Mouse (Mus musculus): Measurements from ENCODE around the gene Hist1h3h.
"Not testable (repeated sequence)": the region's sequence is repeated elsewhere in the genome, so short reads cannot be mapped to it uniquely, and the experiment has no call there.

Hist1h3h gene

GRCm38 (mm10) chr13:21749387-21750158 is 32.1 kb downstream of the Hist1h3h start:
- H3K27me3 ChIP-seq (ENCODE audit: insufficient read depth, low read length): no peaks in the 10 kb centered on the region
- peaks cover 29% of the 10 kb centered on the region for H3K4me1 ChIP-seq (replicated peaks; ENCODE audit: low read depth, low read length)
- TF ChIP-seq NANOG (IDR thresholded peaks at IDR 0.05; ENCODE audit: borderline replicate concordance, low read length) (no peak), POU5F1 (IDR thresholded peaks at IDR 0.05; ENCODE audit: borderline replicate concordance, low read length) (no peak), CTCF (conservative IDR thresholded peaks at IDR 0.05; ENCODE audit: low read length) (no peak)
- peaks cover 6% of the 10 kb centered on the region for H3K36me3 ChIP-seq (ENCODE audit: insufficient read depth, low read length)
- H3K9me3 ChIP-seq (ENCODE audit: low read length): no peaks in the 10 kb centered on the region
- peak overlapping the region; percentile 77 for H3K4me3 ChIP-seq (replicated peaks; ENCODE audit: low read length)

GRCm38 (mm10) chr13:21750159-21751017 is 32.9 kb downstream of the Hist1h3h start, which contains the start of gene Hist1h4k:
TSS of gene Hist1h4k (minus strand) at chr13:21750505.
- not testable (repeated sequence) for H3K27me3 ChIP-seq (ENCODE audit: insufficient read depth, low read length); H3K36me3 ChIP-seq (ENCODE audit: insufficient read depth, low read length)
- H3K4me1 ChIP-seq (replicated peaks; ENCODE audit: low read depth, low read length): peaks cover 33% of the 10 kb centered on the region

DNA sequence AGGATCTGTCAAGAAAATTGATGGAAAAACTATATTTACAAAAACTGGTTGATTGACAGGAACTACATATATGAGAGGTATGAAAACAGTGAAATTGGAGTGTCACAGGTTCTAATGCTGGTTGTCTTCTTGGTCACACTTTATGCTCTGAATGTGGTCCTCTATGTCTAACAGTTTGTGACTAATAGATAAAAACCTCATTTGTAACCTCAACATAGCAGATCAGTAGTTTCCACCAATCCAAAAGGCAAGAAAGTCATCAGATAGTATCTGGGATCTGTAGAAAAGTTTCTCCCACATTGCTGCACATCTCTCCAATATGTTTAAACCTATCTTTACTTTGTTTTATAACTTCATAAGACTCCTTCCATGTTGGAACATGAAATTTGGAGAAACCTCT is 34.0 kb downstream of the Hist1h3h start:
- Histone ChIP-seq H3K27me3 (ENCODE audit: insufficient read depth, low read length) (no peaks in the 10 kb centered on the region), H3K4me1 (replicated peaks; ENCODE audit: low read depth, low read length) (peaks cover 39% of the 10 kb centered on the region), H3K4me3 (replicated peaks; ENCODE audit: low read length) (no peak overlapping the region), H3K9me3 (ENCODE audit: low read length) (no peaks in the 10 kb centered on the region), H3K36me3 (ENCODE audit: insufficient read depth, low read length) (peaks cover 6% of the 10 kb centered on the region)
- no peak for TF ChIP-seq POU5F1 (IDR thresholded peaks at IDR 0.05; ENCODE audit: borderline replicate concordance, low read length)
- TF ChIP-seq CTCF (conservative IDR thresholded peaks at IDR 0.05; ENCODE audit: low read length): no peak
- no peak for TF ChIP-seq NANOG (IDR thresholded peaks at IDR 0.05; ENCODE audit: borderline replicate concordance, low read length)

More at GRCm38 (mm10) chr13:21750159-21751017, 32.9 kb downstream of the Hist1h3h start, which contains the start of gene Hist1h4k:
- not testable (repeated sequence) for H3K9me3 ChIP-seq (ENCODE audit: low read length)
- H3K4me3 ChIP-seq (replicated peaks; ENCODE audit: low read length): peak within 1 kb of the TSS; percentile 77

DNA sequence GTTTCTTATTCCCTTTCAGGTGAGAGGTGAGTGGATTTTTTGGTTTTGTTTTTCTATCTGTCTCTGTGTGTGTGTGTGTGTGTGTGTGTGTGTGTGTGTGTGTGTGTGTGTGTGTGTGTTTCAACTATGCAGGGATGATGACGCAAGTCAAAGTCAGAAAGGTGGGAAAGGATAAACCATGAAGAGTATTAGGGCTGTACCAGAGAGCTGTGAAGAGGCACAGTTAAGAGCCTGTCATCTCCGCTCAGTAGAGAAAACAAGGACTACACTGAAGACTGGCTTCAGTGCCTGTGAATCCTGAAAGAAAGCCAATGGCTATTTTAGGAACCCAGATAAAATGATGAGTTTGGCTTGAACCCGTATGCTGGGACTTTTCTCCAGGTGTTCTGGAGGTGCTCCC is 34.4 kb downstream of the Hist1h3h start:
- H3K4me1 ChIP-seq (replicated peaks; ENCODE audit: low read depth, low read length): peaks cover 39% of the 10 kb centered on the region
- H3K27me3 ChIP-seq (ENCODE audit: insufficient read depth, low read length): no peaks in the 10 kb centered on the region
- no peak overlapping the region for H3K4me3 ChIP-seq (replicated peaks; ENCODE audit: low read length)
- no peaks in the 10 kb centered on the region for H3K9me3 ChIP-seq (ENCODE audit: low read length)
- H3K36me3 ChIP-seq (ENCODE audit: insufficient read depth, low read length): peaks cover 6% of the 10 kb centered on the region
- TF ChIP-seq CTCF (conservative IDR thresholded peaks at IDR 0.05; ENCODE audit: low read length) (no peak), NANOG (IDR thresholded peaks at IDR 0.05; ENCODE audit: borderline replicate concordance, low read length) (no peak)

DNA sequence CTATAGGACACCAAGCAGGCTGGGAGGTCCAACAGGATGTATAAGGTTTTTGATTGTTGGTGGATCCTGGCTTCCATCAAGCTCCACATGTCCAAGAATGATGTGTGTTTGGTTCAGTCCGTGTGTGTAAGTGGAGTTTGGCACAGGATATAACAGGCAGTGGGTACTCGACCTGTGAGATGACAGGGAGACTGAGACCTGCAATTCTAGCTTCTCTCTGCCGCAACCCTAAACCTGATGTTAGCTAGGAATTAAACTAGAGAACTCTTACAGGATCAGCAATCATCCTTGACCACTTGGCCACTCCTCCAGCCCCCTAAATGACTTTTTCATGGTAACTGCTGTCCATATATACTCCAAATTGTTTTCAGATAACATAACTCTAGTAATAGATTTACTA is 34.9 kb downstream of the Hist1h3h start:
- no peaks in the 10 kb centered on the region for H3K27me3 ChIP-seq (ENCODE audit: insufficient read depth, low read length)
- TF ChIP-seq CTCF (conservative IDR thresholded peaks at IDR 0.05; ENCODE audit: low read length): no peak
- no peak for TF ChIP-seq NANOG (IDR thresholded peaks at IDR 0.05; ENCODE audit: borderline replicate concordance, low read length)
- TF ChIP-seq POU5F1 (IDR thresholded peaks at IDR 0.05; ENCODE audit: borderline replicate concordance, low read length): no peak
- no peaks in the 10 kb centered on the region for H3K9me3 ChIP-seq (ENCODE audit: low read length)
- H3K4me3 ChIP-seq (replicated peaks; ENCODE audit: low read length): peak overlapping the region; percentile 69
- peaks cover 3% of the 10 kb centered on the region for H3K36me3 ChIP-seq (ENCODE audit: insufficient read depth, low read length)
- H3K4me1 ChIP-seq (replicated peaks; ENCODE audit: low read depth, low read length): peaks cover 37% of the 10 kb centered on the region

GRCm38 (mm10) chr13:21753051-21753523 is 35.6 kb downstream of the Hist1h3h start:
- TF ChIP-seq CTCF (conservative IDR thresholded peaks at IDR 0.05; ENCODE audit: low read length): no peak
- TF ChIP-seq NANOG (IDR thresholded peaks at IDR 0.05; ENCODE audit: borderline replicate concordance, low read length): no peak
- no peak for TF ChIP-seq POU5F1 (IDR thresholded peaks at IDR 0.05; ENCODE audit: borderline replicate concordance, low read length)
- Histone ChIP-seq H3K4me3 (replicated peaks; ENCODE audit: low read length) (peak overlapping the region; percentile 69), H3K4me1 (replicated peaks; ENCODE audit: low read depth, low read length) (peaks cover 34% of the 10 kb centered on the region), H3K36me3 (ENCODE audit: insufficient read depth, low read length) (no peaks in the 10 kb centered on the region; the same call in 1 of the 2 replicates), H3K27me3 (ENCODE audit: insufficient read depth, low read length) (no peaks in the 10 kb centered on the region), H3K9me3 (ENCODE audit: low read length) (no peaks in the 10 kb centered on the region)

DNA sequence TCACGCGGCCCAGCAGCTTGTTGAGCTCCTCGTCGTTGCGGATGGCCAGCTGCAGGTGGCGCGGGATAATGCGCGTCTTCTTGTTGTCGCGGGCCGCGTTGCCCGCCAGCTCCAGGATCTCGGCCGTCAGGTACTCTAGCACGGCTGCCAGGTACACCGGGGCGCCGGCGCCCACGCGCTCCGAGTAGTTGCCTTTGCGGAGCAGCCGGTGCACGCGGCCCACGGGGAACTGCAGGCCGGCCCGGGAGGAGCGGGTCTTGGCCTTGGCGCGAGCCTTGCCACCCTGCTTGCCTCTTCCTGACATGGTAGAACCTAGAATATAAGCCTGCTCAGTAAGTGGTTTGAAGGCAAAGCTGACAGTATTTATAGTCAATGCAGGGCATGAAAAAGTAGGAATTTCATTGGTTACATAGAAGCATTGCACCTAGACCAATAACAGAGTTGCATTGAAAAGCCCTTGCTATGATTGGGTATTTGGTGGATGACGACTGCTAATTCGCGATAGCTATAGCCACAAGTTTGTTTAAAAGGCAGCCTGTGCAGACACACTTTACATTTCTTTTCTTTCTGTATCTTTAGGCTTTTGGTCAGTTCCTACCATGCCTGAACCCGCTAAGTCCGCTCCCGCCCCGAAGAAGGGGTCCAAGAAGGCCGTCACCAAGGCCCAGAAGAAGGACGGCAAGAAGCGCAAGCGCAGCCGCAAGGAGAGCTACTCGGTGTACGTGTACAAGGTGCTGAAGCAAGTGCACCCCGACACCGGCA is 36.2 kb downstream of the Hist1h3h start, which contains the start of the genes Hist1h2ak and Hist1h2bn:
Hist1h2ak (minus strand) TSS at position 304 of the 762 bp plus-strand sequence.
Hist1h2bn (plus strand) TSS at position 600 of the 762 bp plus-strand sequence.
- Histone ChIP-seq H3K4me3 (replicated peaks; ENCODE audit: low read length) (peak within 1 kb of the TSS; percentile 69), H3K4me1 (replicated peaks; ENCODE audit: low read depth, low read length) (peaks cover 29% of the 10 kb centered on the region)
- not testable (repeated sequence) for H3K27me3 ChIP-seq (ENCODE audit: insufficient read depth, low read length); H3K36me3 ChIP-seq (ENCODE audit: insufficient read depth, low read length); H3K9me3 ChIP-seq (ENCODE audit: low read length)

- H3K9me3 ChIP-seq (ENCODE audit: low read length); H3K27me3 ChIP-seq (ENCODE audit: insufficient read depth, low read length); H3K36me3 ChIP-seq (ENCODE audit: insufficient read depth, low read length): not testable (repeated sequence)
- peak overlapping the region; percentile 63 for H3K4me3 ChIP-seq (replicated peaks; ENCODE audit: low read length)
- H3K4me1 ChIP-seq (replicated peaks; ENCODE audit: low read depth, low read length): peaks cover 25% of the 10 kb centered on the region
Observed at GRCm38 (mm10) chr13:21754294-21755001, 37.0 kb downstream of the Hist1h3h start.

Data from E14TG2a.4 (cell line).